Mouse (Mus musculus) hematopoietic stem cell, adult 5-6 weeks (primary cell): ENCODE data around the gene Dapk1. TPM values are rescaled to one million over a fixed set of nuclear protein-coding genes. Genes with fewer than 3 reads are reported as not detected.

ENCODE experiments used
- ATAC-seq, 2 experiments: fragments of 125-278 bp in 1 of 2; replicated peaks in 1 of 2; 2 replicates each; pipeline ENCODE4 v1.8.0; 2016 to 2017; ENCODE audit warnings: inconsistent platforms in 2 of 2, mild to moderate bottlenecking in 2 of 2, moderate number of reproducible peaks in 2 of 2, low read depth in 1 of 2, moderate TSS enrichment in 1 of 2; ENCODE audit not compliant: low FRiP score in 2 of 2, poor library complexity in 2 of 2, severe bottlenecking in 2 of 2, insufficient read depth in 1 of 2, low TSS enrichment in 1 of 2
- total RNA-seq: library from RNA; stranded (forward); fragments of 172-1452, 232-1000 nt; gene quantifications from 2 replicates; pipeline ENCODE4 v1.2.3, GENCODE M21; 2017

The Dapk1 gene
- total RNA-seq, 1 experiment from 2014 or later: 12.0 TPM

- no peak for ATAC-seq
Observed at GRCm38 (mm10) chr13:60675416-60675815, 73.7 kb downstream of the Dapk1 start.

GRCm38 (mm10) chr13:60678912-60679311, 77.2 kb downstream of the Dapk1 start:
- no peak for ATAC-seq

GRCm38 (mm10) chr13:60682714-60683695, 81.3 kb downstream of the Dapk1 start:
- no peak for ATAC-seq

GRCm38 (mm10) chr13:60684050-60684760, 82.5 kb downstream of the Dapk1 start:
- no peak for ATAC-seq

- ATAC-seq: no peak
Observed at GRCm38 (mm10) chr13:60684806-60685205, 83.1 kb downstream of the Dapk1 start.

- no peak for ATAC-seq
Observed at GRCm38 (mm10) chr13:60685216-60685615, 83.5 kb downstream of the Dapk1 start.

GRCm38 (mm10) chr13:60686024-60686663, 84.4 kb downstream of the Dapk1 start:
- no peak for ATAC-seq

- ATAC-seq: no peak
Observed at GRCm38 (mm10) chr13:60686967-60687366, 85.2 kb downstream of the Dapk1 start.

GRCm38 (mm10) chr13:60687462-60687861, 85.7 kb downstream of the Dapk1 start:
- no peak for ATAC-seq

- no peak for ATAC-seq
Observed at GRCm38 (mm10) chr13:60687891-60688290, 86.1 kb downstream of the Dapk1 start.

- ATAC-seq: no peak
Observed at GRCm38 (mm10) chr13:60690921-60691320, 89.2 kb downstream of the Dapk1 start.

GRCm38 (mm10) chr13:60691940-60692339, 90.2 kb downstream of the Dapk1 start:
- ATAC-seq: no peak

GRCm38 (mm10) chr13:60695186-60695980, 93.6 kb downstream of the Dapk1 start:
- peak in 1 of 2 experiments; percentile 54; a peak in 1 of 4 replicates for ATAC-seq

- no peak for ATAC-seq
Observed at GRCm38 (mm10) chr13:60696323-60696722, 94.6 kb downstream of the Dapk1 start.

GRCm38 (mm10) chr13:60696741-60697140, 95.0 kb downstream of the Dapk1 start:
- ATAC-seq: no peak

GRCm38 (mm10) chr13:60698021-60698420, 96.3 kb downstream of the Dapk1 start:
- peak in 1 of 2 experiments; percentile 25; a peak in 1 of 4 replicates for ATAC-seq

GRCm38 (mm10) chr13:60701671-60702171, 100.0 kb downstream of the Dapk1 start:
- no peak for ATAC-seq
